Mouse (Mus musculus) liver, embryonic 14.5 days (tissue): ENCODE data around the gene Gm28043. TPM values are rescaled to one million over a fixed set of nuclear protein-coding genes. Genes with fewer than 3 reads are reported as not detected.

Experiments
- ATAC-seq: fragments of 200-750 bp; cut with Nextera tagmentation; 2 replicates; pipeline ENCODE4 v1.8.0; 2017; ENCODE audit warnings: moderate number of reproducible peaks, mild to moderate bottlenecking, moderate library complexity; ENCODE audit not compliant: insufficient read depth
- DNase-seq, 3 experiments: peaks; one replicate each; pipeline ENCODE4 v3.0.0-alpha.2; 2012 to 2013; ENCODE audit warnings: low read depth in 3 of 3, low spot score in 3 of 3
- H3K27ac ChIP-seq: fragments of 300-500 bp; sonication (generic); 2 replicates; pipeline ENCODE4 v1.5.1; 2014; ENCODE audit warnings: moderate library complexity, mild to moderate bottlenecking, control low read depth, inconsistent platforms
- H3K27me3 ChIP-seq: fragments of 300-500 bp; sonication (generic); 2 replicates; pipeline ENCODE4 v1.6.1; 2014; ENCODE audit warnings: mild to moderate bottlenecking, low read length, moderate library complexity; ENCODE audit not compliant: control insufficient read depth, insufficient read depth
- H3K36me3 ChIP-seq: fragments of 300-500 bp; sonication (generic); replicated peaks from 2 replicates; pipeline ENCODE4 v1.6.1; 2014; ENCODE audit warnings: low read depth; ENCODE audit not compliant: control insufficient read depth, insufficient read depth
- H3K4me1 ChIP-seq, 2 experiments: fragments of 200-500 bp in 1 of 2; fragments of 300-500 bp in 1 of 2; sonication (generic) in 1 of 2; replicated peaks; 2 replicates each; pipeline ENCODE4 v1.6.1; 2012 to 2014; ENCODE audit warnings: antibody characterized with exemption in 1 of 2, inconsistent platforms in 1 of 2, low read length in 1 of 2; ENCODE audit not compliant: control insufficient read depth in 2 of 2, insufficient read depth in 2 of 2
- H3K4me2 ChIP-seq: fragments of 300-500 bp; sonication (generic); 2 replicates; pipeline ENCODE4 v1.6.1; 2014; ENCODE audit warnings: low read depth, mild to moderate bottlenecking, control low read depth, moderate library complexity
- H3K4me3 ChIP-seq, 2 experiments: fragments of 200-500 bp in 1 of 2; fragments of 300-500 bp in 1 of 2; sonication (generic) in 1 of 2; 2 replicates each; pipeline ENCODE4 v1.5.1; 2012 to 2014; ENCODE audit warnings: low read depth in 2 of 2, low read length in 2 of 2, mild to moderate bottlenecking in 2 of 2, control low read depth in 1 of 2, inconsistent platforms in 1 of 2, moderate library complexity in 1 of 2; ENCODE audit not compliant: insufficient read depth in 1 of 2
- H3K9ac ChIP-seq: fragments of 300-500 bp; sonication (generic); replicated peaks from 2 replicates; pipeline ENCODE4 v1.6.1; 2014; ENCODE audit warnings: mild to moderate bottlenecking, control low read depth, moderate library complexity
- H3K9me3 ChIP-seq: fragments of 300-500 bp; sonication (generic); 2 replicates; pipeline ENCODE4 v1.6.1; 2016; ENCODE audit warnings: low read length, mixed read lengths; ENCODE audit not compliant: control insufficient read depth
- CTCF ChIP-seq: IDR thresholded peaks from 2 replicates; pipeline ENCODE4 v1.5.1; 2016; ENCODE audit warnings: antibody characterized with exemption, low read depth, control low read depth
- EP300 ChIP-seq: IDR thresholded peaks from 2 replicates; pipeline ENCODE4 v1.6.1; 2016; ENCODE audit warnings: antibody characterized with exemption, low read depth
- WGBS: fragments of 180-500 bp; shearing (Covaris S2); extraction: QIAGEN DNeasy Blood & Tissue Kit; methylation state at CpG from one replicate; pipeline ENCODE4 v1.1.7; 2014; ENCODE audit not compliant: insufficient replicate concordance; 5-methylcytosine and 5-hydroxymethylcytosine counted together
- polyA plus RNA-seq, 2 experiments: library from polyadenylated mRNA; depleted of rRNA in 1 of 2; stranded (reverse) in 1 of 2; unstranded in 1 of 2; fragments of >200 nt; fragmentation: Nextera tagmentation in 1 of 2; extraction: Ambion mirVana in 1 of 2; gene quantifications; 2 replicates each; pipeline versions ENCODE4 v1.2.1 to v1.2.3; 2012 to 2014

Gene Gm28043
- polyA plus RNA-seq, 2 experiments = 0.38 to 1.4 TPM

DNA sequence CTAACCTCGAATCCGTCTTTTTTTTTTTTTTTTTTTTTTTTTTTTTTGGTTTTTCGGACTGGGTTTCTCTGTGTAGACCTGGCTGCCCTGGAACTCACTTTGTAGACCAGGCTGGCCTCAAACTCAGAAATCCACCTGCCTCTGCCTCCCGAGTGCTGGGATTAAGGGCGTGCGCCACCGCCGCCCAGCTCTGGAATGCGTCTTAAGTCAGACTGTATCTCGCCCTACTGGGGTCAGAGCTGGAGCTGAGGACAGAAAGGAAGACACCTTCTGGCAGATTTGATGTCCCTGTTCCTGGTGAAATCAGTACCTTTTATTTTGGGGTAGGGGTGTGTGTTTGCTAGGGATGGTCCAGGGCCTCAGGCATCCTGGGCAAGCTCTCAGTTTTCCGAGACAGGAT is 17.6 kb downstream of the Gm28043 start:
- Histone ChIP-seq H3K4me1 (peaks cover 14 to 23% of the 10 kb centered on the region in 2 experiments), H3K27ac (no peak overlapping the region), H3K4me3 (no peak overlapping the region), H3K4me2 (no peak overlapping the region), H3K27me3 (no peaks in the 10 kb centered on the region), H3K9ac (no peak overlapping the region), H3K36me3 (peaks cover 70% of the 10 kb centered on the region), H3K9me3 (no peaks in the 10 kb centered on the region)
- no peak for TF ChIP-seq CTCF
- TF ChIP-seq EP300 = no peak
- 86% methylated on average over 11 of the region's 11 CpGs for WGBS
- DNase-seq (no peak), ATAC-seq (no peak)

DNA sequence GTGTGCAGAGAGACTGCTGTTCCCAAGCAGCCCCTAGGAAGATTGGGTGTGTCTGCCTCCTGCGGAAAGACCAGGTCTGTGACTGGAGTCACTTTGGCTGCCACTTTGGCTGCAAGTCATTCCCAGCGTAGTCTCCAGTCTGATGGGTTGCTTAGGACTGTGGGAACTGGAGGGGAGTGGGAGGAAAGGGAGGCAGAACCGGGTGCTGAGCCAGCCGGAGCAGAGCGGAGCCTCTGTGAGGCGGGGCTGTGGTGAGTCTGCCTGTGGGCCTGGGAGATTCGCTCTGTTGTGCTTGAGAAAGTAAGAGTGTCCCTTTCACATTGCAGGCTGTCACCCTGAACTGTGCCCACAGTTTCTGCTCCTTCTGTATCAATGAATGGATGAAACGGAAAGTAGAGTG is 20.8 kb downstream of the Gm28043 start:
- WGBS = 84% methylated on average over 8 of the region's 8 CpGs
- ATAC-seq (no peak), DNase-seq (no peak)
- H3K9ac ChIP-seq = no peak overlapping the region
- H3K4me3 ChIP-seq = no peak overlapping the region
- peaks cover 69% of the 10 kb centered on the region for H3K36me3 ChIP-seq
- TF ChIP-seq EP300 (no peak), CTCF (no peak)
- no peak overlapping the region for H3K27ac ChIP-seq
- no peak overlapping the region for H3K4me2 ChIP-seq
- no peaks in the 10 kb centered on the region for H3K27me3 ChIP-seq
- peaks cover 15 to 20% of the 10 kb centered on the region in 2 experiments for H3K4me1 ChIP-seq
- no peaks in the 10 kb centered on the region for H3K9me3 ChIP-seq

DNA sequence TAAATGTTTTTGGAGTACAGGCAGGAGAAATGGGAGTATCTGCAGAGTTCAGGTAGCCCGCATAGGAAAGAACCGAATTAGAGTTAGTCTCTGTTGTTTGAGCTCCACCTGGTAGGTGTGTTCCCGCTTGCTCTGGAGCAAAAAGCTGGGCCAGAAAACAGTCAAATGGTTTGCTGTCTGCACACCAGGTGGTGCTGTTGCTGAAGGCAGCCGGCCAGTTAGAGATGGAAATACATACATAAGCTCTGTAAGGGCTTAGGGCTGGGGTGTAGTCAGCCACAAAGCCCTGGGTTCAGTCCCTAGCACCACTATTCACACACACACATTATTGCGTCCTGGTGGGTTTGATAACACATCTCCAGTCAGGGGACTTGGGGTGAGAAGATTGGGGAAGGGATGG is 21.4 kb downstream of the Gm28043 start:
- no peak overlapping the region for H3K9ac ChIP-seq
- WGBS = 61% methylated on average over 5 of the region's 5 CpGs
- H3K4me2 ChIP-seq = no peak overlapping the region
- ATAC-seq (no peak), DNase-seq (no peak)
- H3K27ac ChIP-seq = no peak overlapping the region
- H3K4me3 ChIP-seq = no peak overlapping the region
- peaks cover 68% of the 10 kb centered on the region for H3K36me3 ChIP-seq
- H3K27me3 ChIP-seq = no peaks in the 10 kb centered on the region
- H3K9me3 ChIP-seq = no peaks in the 10 kb centered on the region
- peaks cover 15 to 20% of the 10 kb centered on the region in 2 experiments for H3K4me1 ChIP-seq
- TF ChIP-seq CTCF (peak; percentile 86), EP300 (no peak)

DNA sequence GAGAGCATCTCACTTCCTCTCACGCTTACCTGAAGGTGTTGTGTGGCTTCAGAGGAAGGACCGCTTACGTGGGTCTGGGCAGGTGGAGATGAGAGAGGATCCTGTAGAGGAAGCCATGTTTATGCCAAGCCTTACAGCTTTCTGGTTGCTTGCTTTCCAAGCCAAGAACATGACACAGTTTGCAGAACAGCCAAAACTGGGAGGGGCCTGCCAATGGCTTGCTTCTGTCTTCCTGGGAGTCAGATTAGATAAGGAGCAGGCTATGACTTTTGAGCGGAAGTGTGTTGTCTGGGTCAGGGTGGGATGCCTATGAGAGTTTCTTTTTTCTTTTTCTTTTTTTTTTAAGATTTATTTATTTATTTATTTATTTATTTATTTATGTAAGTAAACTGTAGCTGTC is 22.7 kb downstream of the Gm28043 start:
- peak in 1 of 3 experiments; percentile 56 for DNase-seq
- H3K9ac ChIP-seq = no peak overlapping the region
- peaks cover 15 to 20% of the 10 kb centered on the region in 2 experiments for H3K4me1 ChIP-seq
- no peaks in the 10 kb centered on the region for H3K27me3 ChIP-seq
- H3K4me2 ChIP-seq = peak overlapping the region; percentile 43
- WGBS = 63% methylated on average over 4 of the region's 4 CpGs
- no peaks in the 10 kb centered on the region for H3K9me3 ChIP-seq
- H3K36me3 ChIP-seq = peaks cover 64% of the 10 kb centered on the region
- H3K4me3 ChIP-seq = no peak overlapping the region
- peak; percentile 61; the same call in 1 of the 2 replicates for ATAC-seq
- TF ChIP-seq EP300 (no peak), CTCF (no peak)
- H3K27ac ChIP-seq = no peak overlapping the region; the same call in 1 of the 2 replicates

DNA sequence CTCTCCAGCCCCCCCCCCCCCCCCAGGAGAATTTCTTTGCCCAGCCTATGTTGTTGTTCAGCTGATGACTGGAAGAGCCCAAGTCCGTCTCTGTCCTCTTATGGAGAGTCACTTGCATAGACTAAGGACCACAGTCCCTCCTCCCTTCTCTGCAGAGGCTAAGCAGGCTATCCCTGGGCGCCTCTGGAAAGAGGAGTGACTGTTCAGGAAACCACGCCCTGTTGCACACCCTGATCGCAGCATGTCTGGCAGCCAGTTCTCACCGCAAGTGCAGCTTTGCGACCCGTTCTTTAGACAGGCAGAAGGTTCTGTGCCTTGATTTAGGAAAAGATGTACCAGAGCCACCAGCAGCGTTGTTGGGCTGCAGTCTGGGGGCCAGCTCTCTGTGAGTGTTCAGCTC is 23.2 kb downstream of the Gm28043 start:
- H3K27me3 ChIP-seq = no peaks in the 10 kb centered on the region
- no peaks in the 10 kb centered on the region for H3K9me3 ChIP-seq
- TF ChIP-seq CTCF (no peak), EP300 (no peak)
- H3K4me2 ChIP-seq = peak overlapping the region; percentile 43
- peaks cover 15 to 20% of the 10 kb centered on the region in 2 experiments for H3K4me1 ChIP-seq
- 11% methylated on average over 8 of the region's 8 CpGs for WGBS
- peaks cover 63% of the 10 kb centered on the region for H3K36me3 ChIP-seq
- H3K27ac ChIP-seq = no peak overlapping the region
- ATAC-seq (peak; percentile 81), DNase-seq (peak in 2 of 3 experiments; percentile 59 to 62)
- no peak overlapping the region for H3K9ac ChIP-seq
- no peak overlapping the region for H3K4me3 ChIP-seq
